Mouse (Mus musculus): ENCODE results near the gene Thsd7a. TPM values are rescaled to one million over a fixed set of nuclear protein-coding genes. Genes with fewer than 3 reads are reported as not detected.
A peak's percentile ranks its signal among the peaks of the same experiment; 100 is the strongest.

The Thsd7a gene
- polyA plus RNA-seq, 1 experiment from 2014 or later, result 21.9 TPM

GRCm38 (mm10) chr6:12712581-12712980 lies 36.6 kb downstream of the Thsd7a start:
- H3K27me3 ChIP-seq (replicated peaks; ENCODE audit: control insufficient read depth, insufficient read depth, low read length), result no peaks in the 10 kb centered on the region
- no peak overlapping the region for H3K4me2 ChIP-seq (ENCODE audit: low read length)
- H3K4me3 ChIP-seq (ENCODE audit: low read length), result no peak overlapping the region
- no peak for ATAC-seq
- no peaks in the 10 kb centered on the region for H3K36me3 ChIP-seq (ENCODE audit: control insufficient read depth, insufficient read depth, low read length)
- no peaks in the 10 kb centered on the region for H3K9me3 ChIP-seq (ENCODE audit: control insufficient read depth, low read length)
- no peak overlapping the region for H3K9ac ChIP-seq (ENCODE audit: low read depth, low read length)
- no peaks in the 10 kb centered on the region for H3K4me1 ChIP-seq (ENCODE audit: control insufficient read depth, insufficient read depth, low read depth, low read length)
- 62% methylated on average over 3 of the region's 3 CpGs for WGBS
- no peak overlapping the region for H3K27ac ChIP-seq (ENCODE audit: low read depth, low read length)

- Histone ChIP-seq H3K4me2 (ENCODE audit: low read length) (no peak overlapping the region), H3K27me3 (replicated peaks; ENCODE audit: control insufficient read depth, insufficient read depth, low read length) (no peaks in the 10 kb centered on the region), H3K9me3 (ENCODE audit: control insufficient read depth, low read length) (peaks cover 3% of the 10 kb centered on the region; the same call in 1 of the 2 replicates), H3K4me3 (ENCODE audit: low read length) (no peak overlapping the region), H3K36me3 (ENCODE audit: control insufficient read depth, insufficient read depth, low read length) (no peaks in the 10 kb centered on the region), H3K27ac (ENCODE audit: low read depth, low read length) (no peak overlapping the region), H3K9ac (ENCODE audit: low read depth, low read length) (no peak overlapping the region), H3K4me1 (ENCODE audit: control insufficient read depth, insufficient read depth, low read depth, low read length) (no peaks in the 10 kb centered on the region)
- ATAC-seq, result no peak
- WGBS, result 54% methylated on average over 3 of the region's 3 CpGs
Observed at GRCm38 (mm10) chr6:12702925-12703324, 46.3 kb downstream of the Thsd7a start.

- H3K27me3 ChIP-seq (replicated peaks; ENCODE audit: control insufficient read depth, insufficient read depth, low read length), result no peaks in the 10 kb centered on the region
- 82% methylated on average over 2 of the region's 2 CpGs for WGBS
- H3K9ac ChIP-seq (ENCODE audit: low read depth, low read length), result no peak overlapping the region
- H3K36me3 ChIP-seq (ENCODE audit: control insufficient read depth, insufficient read depth, low read length), result no peaks in the 10 kb centered on the region
- no peak overlapping the region for H3K4me2 ChIP-seq (ENCODE audit: low read length)
- no peak overlapping the region for H3K27ac ChIP-seq (ENCODE audit: low read depth, low read length)
- no peaks in the 10 kb centered on the region for H3K4me1 ChIP-seq (ENCODE audit: control insufficient read depth, insufficient read depth, low read depth, low read length)
- H3K9me3 ChIP-seq (ENCODE audit: control insufficient read depth, low read length), result no peaks in the 10 kb centered on the region
- no peak for ATAC-seq
- H3K4me3 ChIP-seq (ENCODE audit: low read length), result no peak overlapping the region
Observed at GRCm38 (mm10) chr6:12699089-12699488, 50.1 kb downstream of the Thsd7a start.

- Histone ChIP-seq H3K9me3 (ENCODE audit: control insufficient read depth, low read length) (no peaks in the 10 kb centered on the region), H3K4me2 (ENCODE audit: low read length) (no peak overlapping the region), H3K4me1 (ENCODE audit: control insufficient read depth, insufficient read depth, low read depth, low read length) (no peaks in the 10 kb centered on the region), H3K27ac (ENCODE audit: low read depth, low read length) (no peak overlapping the region), H3K4me3 (ENCODE audit: low read length) (no peak overlapping the region), H3K27me3 (replicated peaks; ENCODE audit: control insufficient read depth, insufficient read depth, low read length) (no peaks in the 10 kb centered on the region), H3K9ac (ENCODE audit: low read depth, low read length) (no peak overlapping the region), H3K36me3 (ENCODE audit: control insufficient read depth, insufficient read depth, low read length) (no peaks in the 10 kb centered on the region)
- 46% methylated on average over 1 of the region's 1 CpGs for WGBS
- ATAC-seq, result no peak
Observed at GRCm38 (mm10) chr6:12693689-12694088, 55.5 kb downstream of the Thsd7a start.

GRCm38 (mm10) chr6:12693239-12693638 lies 56.0 kb downstream of the Thsd7a start:
- Histone ChIP-seq H3K4me2 (ENCODE audit: low read length) (no peak overlapping the region), H3K36me3 (ENCODE audit: control insufficient read depth, insufficient read depth, low read length) (no peaks in the 10 kb centered on the region), H3K4me1 (ENCODE audit: control insufficient read depth, insufficient read depth, low read depth, low read length) (no peaks in the 10 kb centered on the region), H3K4me3 (ENCODE audit: low read length) (no peak overlapping the region), H3K9me3 (ENCODE audit: control insufficient read depth, low read length) (no peaks in the 10 kb centered on the region), H3K27ac (ENCODE audit: low read depth, low read length) (no peak overlapping the region), H3K9ac (ENCODE audit: low read depth, low read length) (no peak overlapping the region), H3K27me3 (replicated peaks; ENCODE audit: control insufficient read depth, insufficient read depth, low read length) (no peaks in the 10 kb centered on the region)
- ATAC-seq, result no peak
- 59% methylated on average over 3 of the region's 3 CpGs for WGBS

GRCm38 (mm10) chr6:12649633-12650032 lies 99.6 kb downstream of the Thsd7a start:
- Histone ChIP-seq H3K9ac (ENCODE audit: low read depth, low read length) (no peak overlapping the region), H3K27me3 (replicated peaks; ENCODE audit: control insufficient read depth, insufficient read depth, low read length) (no peaks in the 10 kb centered on the region), H3K4me1 (ENCODE audit: control insufficient read depth, insufficient read depth, low read depth, low read length) (no peaks in the 10 kb centered on the region), H3K36me3 (ENCODE audit: control insufficient read depth, insufficient read depth, low read length) (no peaks in the 10 kb centered on the region), H3K4me3 (ENCODE audit: low read length) (no peak overlapping the region), H3K27ac (ENCODE audit: low read depth, low read length) (no peak overlapping the region), H3K9me3 (ENCODE audit: control insufficient read depth, low read length) (no peaks in the 10 kb centered on the region), H3K4me2 (ENCODE audit: low read length) (no peak overlapping the region)
- ATAC-seq, result no peak
- 9% methylated on average over 1 of the region's 1 CpGs for WGBS

- no peaks in the 10 kb centered on the region for H3K27me3 ChIP-seq (replicated peaks; ENCODE audit: control insufficient read depth, insufficient read depth, low read length)
- ATAC-seq, result peak; percentile 80
- H3K4me1 ChIP-seq (ENCODE audit: control insufficient read depth, insufficient read depth, low read depth, low read length), result no peaks in the 10 kb centered on the region
- no peaks in the 10 kb centered on the region for H3K9me3 ChIP-seq (ENCODE audit: control insufficient read depth, low read length)
- no peak overlapping the region for H3K9ac ChIP-seq (ENCODE audit: low read depth, low read length)
- H3K4me2 ChIP-seq (ENCODE audit: low read length), result no peak overlapping the region
- no peak overlapping the region for H3K27ac ChIP-seq (ENCODE audit: low read depth, low read length)
- WGBS, result 61% methylated on average over 11 of the region's 11 CpGs
- H3K36me3 ChIP-seq (ENCODE audit: control insufficient read depth, insufficient read depth, low read length), result no peaks in the 10 kb centered on the region
- H3K4me3 ChIP-seq (ENCODE audit: low read length), result no peak overlapping the region
Observed at GRCm38 (mm10) chr6:12628637-12629246, 120.5 kb downstream of the Thsd7a start.

- Histone ChIP-seq H3K4me1 (ENCODE audit: control insufficient read depth, insufficient read depth, low read depth, low read length) (no peaks in the 10 kb centered on the region), H3K27ac (ENCODE audit: low read depth, low read length) (no peak overlapping the region), H3K9me3 (ENCODE audit: control insufficient read depth, low read length) (no peaks in the 10 kb centered on the region), H3K4me2 (ENCODE audit: low read length) (peak overlapping the region; percentile 18), H3K9ac (ENCODE audit: low read depth, low read length) (no peak overlapping the region), H3K36me3 (ENCODE audit: control insufficient read depth, insufficient read depth, low read length) (no peaks in the 10 kb centered on the region), H3K27me3 (replicated peaks; ENCODE audit: control insufficient read depth, insufficient read depth, low read length) (no peaks in the 10 kb centered on the region), H3K4me3 (ENCODE audit: low read length) (no peak overlapping the region)
- 61% methylated on average over 13 of the region's 13 CpGs for WGBS
- ATAC-seq, result peak; percentile 74
Observed at GRCm38 (mm10) chr6:12606638-12607246, 142.5 kb downstream of the Thsd7a start.

- Histone ChIP-seq H3K9ac (ENCODE audit: low read depth, low read length) (no peak overlapping the region), H3K4me1 (ENCODE audit: control insufficient read depth, insufficient read depth, low read depth, low read length) (no peaks in the 10 kb centered on the region), H3K4me3 (ENCODE audit: low read length) (no peak overlapping the region), H3K9me3 (ENCODE audit: control insufficient read depth, low read length) (no peaks in the 10 kb centered on the region), H3K27me3 (replicated peaks; ENCODE audit: control insufficient read depth, insufficient read depth, low read length) (no peaks in the 10 kb centered on the region), H3K36me3 (ENCODE audit: control insufficient read depth, insufficient read depth, low read length) (no peaks in the 10 kb centered on the region), H3K4me2 (ENCODE audit: low read length) (no peak overlapping the region), H3K27ac (ENCODE audit: low read depth, low read length) (no peak overlapping the region)
- ATAC-seq, result peak; percentile 32; the same call in 1 of the 2 replicates
- WGBS, result 37% methylated on average over 2 of the region's 2 CpGs
Observed at GRCm38 (mm10) chr6:12602927-12603326, 146.3 kb downstream of the Thsd7a start.

All from hindbrain, embryonic 16.5 days (tissue).